Mouse (Mus musculus): Measurements from ENCODE around the gene Agtpbp1.

Gene Agtpbp1

GRCm38 (mm10) chr13:59533331-59533730 lies 51.7 kb downstream of the Agtpbp1 start:
- DNase-seq (ENCODE audit: low read depth, low spot score), result no peak

- DNase-seq (ENCODE audit: low read depth, low spot score), result peak; percentile 13
Measured at GRCm38 (mm10) chr13:59531203-59531602, 53.8 kb downstream of the Agtpbp1 start.

- no peak for DNase-seq (ENCODE audit: low read depth, low spot score)
Measured at GRCm38 (mm10) chr13:59530491-59530890, 54.5 kb downstream of the Agtpbp1 start.

DNA sequence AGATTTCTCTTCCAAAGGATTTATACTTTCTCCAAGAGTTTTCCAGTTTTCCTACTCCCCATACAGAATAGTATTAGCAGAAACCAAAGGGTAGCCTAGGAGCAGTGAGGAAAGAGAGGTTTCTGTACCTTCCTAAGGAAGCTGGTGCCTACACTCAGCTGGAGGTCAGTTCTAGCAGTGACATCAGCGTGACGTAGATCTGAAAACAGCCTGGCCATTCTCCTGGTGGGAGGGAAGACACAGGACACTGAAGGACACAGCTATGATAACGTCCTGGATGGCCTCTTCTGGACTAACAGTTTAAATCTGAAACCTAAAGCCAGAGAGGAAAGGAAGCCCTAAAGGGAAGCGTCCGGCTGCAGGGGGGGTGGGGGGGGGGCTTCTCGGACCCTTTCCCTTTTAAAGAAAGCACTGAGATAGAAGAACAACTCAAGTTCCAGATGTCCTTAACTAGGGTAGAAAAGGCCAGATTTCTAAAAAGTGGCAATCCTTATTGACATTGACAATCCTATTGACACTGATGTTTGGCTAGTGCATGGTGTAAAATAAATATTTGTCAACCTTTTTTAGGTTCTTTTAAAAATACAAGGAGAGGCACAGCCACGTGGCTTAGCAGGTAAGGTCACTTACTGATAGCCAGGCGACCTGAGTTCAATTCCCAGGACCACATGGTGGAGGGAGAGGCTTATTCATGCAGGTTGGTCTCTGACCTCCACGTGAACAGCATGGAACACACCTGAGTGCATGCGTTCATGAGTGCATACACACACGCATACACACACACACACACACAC lies 63.6 kb downstream of the Agtpbp1 start:
- DNase-seq (ENCODE audit: low read depth, low spot score), result no peak

DNA sequence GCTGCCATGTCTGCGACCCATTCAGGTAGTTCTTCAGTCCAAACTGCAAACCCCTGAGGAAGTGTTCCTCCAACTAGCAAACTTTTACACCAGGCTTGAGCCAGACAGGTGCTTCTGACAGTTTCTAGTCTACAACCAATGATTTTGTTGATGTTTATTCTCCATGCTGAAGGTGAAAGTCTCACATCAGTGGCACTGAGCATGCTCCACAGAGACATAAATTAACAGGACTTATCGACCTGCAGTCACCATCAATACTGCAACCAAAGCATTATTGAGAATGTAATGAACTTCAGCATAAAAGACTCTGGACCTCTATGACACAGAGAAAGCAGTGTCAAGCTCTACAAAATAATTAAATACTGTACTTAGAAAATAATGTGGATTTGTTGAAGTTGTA lies 64.2 kb downstream of the Agtpbp1 start:
- no peak for DNase-seq (ENCODE audit: low read depth, low spot score)

DNA sequence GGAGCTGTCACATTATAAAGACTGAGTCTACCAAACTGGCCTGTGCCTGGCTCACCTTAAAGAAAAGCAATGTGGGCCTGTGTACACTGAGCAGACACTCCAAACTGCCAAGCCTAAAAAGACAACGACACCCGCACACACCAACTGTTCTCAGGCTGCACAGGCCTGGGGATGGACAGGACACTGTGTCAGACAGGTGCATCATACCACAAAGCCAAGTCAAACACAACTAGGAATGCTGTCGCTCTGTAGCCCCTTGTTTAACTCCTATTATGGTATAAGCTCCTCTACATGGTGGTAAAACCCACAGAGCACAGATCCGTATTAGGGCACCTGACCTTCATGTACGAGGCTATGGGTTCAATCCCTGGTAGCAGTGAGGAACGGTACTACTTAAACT lies 65.5 kb downstream of the Agtpbp1 start:
- DNase-seq (ENCODE audit: low read depth, low spot score), result no peak

- DNase-seq (ENCODE audit: low read depth, low spot score), result no peak
Measured at GRCm38 (mm10) chr13:59518016-59518415, 67.0 kb downstream of the Agtpbp1 start.

GRCm38 (mm10) chr13:59515074-59515473 lies 70.0 kb downstream of the Agtpbp1 start:
- peak; percentile 37 for DNase-seq (ENCODE audit: low read depth, low spot score)

- no peak for DNase-seq (ENCODE audit: low read depth, low spot score)
Measured at GRCm38 (mm10) chr13:59509644-59510366, 75.2 kb downstream of the Agtpbp1 start.

- DNase-seq (ENCODE audit: low read depth, low spot score), result no peak
Measured at GRCm38 (mm10) chr13:59508584-59508983, 76.4 kb downstream of the Agtpbp1 start.

- no peak for DNase-seq (ENCODE audit: low read depth, low spot score)
Measured at GRCm38 (mm10) chr13:59506450-59506849, 78.6 kb downstream of the Agtpbp1 start.

DNA sequence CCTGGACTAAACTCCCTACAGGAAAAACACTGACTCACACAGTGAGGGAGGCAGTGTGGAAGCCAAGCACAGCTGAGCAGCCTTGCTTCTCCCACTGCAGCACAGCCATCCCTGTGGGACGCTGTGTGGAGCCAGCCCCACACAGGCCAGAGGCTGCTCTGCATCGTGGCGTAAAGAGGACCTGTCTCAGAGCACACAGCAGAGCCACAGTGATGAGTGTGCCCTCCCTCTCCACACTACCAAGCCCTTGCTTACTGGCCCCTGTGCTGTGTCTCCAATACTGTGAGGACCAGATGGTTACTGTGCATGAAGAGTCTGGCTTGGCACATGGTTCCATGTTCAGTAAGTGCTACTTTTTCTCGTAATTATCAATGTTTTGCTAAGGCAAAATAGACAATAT lies 79.2 kb downstream of the Agtpbp1 start:
- no peak for DNase-seq (ENCODE audit: low read depth, low spot score)

DNA sequence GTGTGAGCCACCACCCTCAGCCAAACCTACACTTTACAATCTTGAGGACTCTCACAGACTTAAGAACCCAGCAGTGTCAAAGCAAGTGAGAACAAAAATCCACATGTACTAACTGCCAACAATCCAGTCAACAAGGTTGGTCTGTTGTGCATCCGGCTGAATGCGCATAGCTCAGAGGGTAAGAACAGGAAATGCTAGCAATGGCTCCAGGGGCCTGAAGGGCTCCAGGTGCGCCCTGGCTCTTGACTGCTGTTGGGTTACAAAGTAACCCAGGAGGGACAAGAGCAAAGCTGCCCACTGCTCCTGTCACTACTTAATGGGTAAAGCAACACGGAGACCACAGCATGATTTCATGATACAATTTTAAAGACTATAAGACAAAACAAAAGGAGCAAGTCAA lies 81.4 kb downstream of the Agtpbp1 start:
- DNase-seq (ENCODE audit: low read depth, low spot score), result no peak

- DNase-seq (ENCODE audit: low read depth, low spot score), result no peak
Measured at GRCm38 (mm10) chr13:59499831-59500230, 85.2 kb downstream of the Agtpbp1 start.

- no peak for DNase-seq (ENCODE audit: low read depth, low spot score)
Measured at GRCm38 (mm10) chr13:59499374-59499773, 85.7 kb downstream of the Agtpbp1 start.

- no peak for DNase-seq (ENCODE audit: low read depth, low spot score)
Measured at GRCm38 (mm10) chr13:59498191-59498590, 86.8 kb downstream of the Agtpbp1 start.

DNA sequence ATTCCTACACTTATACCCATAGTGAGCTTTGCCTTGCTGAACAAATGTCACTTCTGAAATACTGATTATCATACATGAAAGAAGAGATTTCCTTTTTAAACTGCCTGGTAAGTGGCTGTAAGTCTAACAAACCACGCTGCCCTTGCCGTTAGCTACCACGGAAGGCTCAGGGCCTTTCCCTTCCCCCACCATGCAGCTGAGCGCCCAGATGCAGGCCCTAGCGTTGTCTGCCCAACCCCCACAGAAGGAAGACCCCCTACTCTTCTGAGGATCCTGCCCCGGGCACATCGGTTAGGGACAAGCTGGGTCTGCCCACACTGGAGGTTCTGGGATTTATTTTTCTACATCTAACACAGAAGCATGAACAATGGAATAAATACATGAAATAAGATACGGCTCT lies 89.2 kb downstream of the Agtpbp1 start:
- no peak for DNase-seq (ENCODE audit: low read depth, low spot score)

DNA sequence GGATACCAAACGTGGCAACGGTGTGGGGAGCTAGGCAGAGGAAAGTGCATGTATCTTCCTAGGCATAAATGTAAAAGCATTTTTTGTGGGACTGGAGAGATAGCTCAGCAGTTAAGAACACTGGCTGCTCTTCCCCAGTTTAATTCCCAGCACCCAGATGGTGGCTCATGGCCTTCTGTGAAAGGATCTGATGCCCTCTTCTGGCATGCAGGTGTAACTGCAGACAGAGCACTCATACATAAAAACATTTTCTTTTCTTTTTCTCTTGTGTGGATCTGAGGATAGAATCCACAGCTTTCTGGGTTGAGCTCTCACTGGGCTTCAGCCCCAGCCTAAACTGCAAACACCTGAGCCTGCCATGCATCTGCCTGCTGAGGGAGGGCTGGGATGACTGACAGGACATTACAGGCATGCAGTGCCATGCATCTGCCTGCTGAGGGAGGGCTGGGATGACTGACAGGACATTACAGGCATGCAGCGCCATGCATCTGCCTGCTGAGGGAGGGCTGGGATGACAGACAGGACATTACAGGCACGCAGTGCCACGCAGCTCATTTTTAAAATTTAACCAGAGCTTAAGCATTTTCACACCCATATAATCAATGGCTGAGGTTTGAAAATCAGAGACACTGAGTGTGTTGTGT lies 90.3 kb downstream of the Agtpbp1 start:
- DNase-seq (ENCODE audit: low read depth, low spot score), result peak; percentile 4

DNA sequence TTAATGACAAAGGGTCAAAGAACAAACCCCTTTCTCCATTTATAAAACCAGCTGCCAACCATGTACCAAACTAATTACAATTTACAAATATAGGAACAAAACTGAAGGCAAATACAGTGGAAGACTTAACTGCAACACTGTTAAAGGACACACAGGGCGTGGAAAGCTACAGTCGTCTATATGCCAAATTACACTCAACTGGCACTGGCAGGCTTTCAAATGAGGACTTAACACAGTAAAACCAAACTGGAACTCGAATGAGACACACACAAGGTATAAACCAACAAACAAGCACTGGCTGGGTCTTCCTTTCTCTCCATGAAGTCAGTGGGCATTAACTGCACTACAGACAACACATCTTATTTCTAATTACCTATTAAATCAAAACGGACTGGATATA lies 94.3 kb downstream of the Agtpbp1 start:
- DNase-seq (ENCODE audit: low read depth, low spot score), result no peak

DNA sequence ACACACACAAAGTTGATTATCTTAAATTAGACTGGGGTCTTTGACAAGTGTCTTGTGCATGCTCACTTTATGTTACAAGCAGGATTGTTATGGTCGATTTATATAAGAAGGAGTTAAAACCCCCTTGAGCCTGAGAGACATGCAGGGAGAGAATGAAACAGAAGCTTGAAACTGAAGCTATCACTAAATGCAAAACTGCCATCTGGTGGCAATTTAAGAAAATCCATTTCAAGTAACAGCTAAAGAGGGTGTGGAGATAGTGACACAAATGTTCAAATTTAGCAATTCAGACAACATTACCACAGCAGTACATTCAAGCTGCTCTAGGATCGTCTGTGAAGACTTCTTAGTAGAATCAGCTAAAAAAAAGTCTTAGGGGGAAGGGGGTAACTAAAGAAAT lies 95.9 kb downstream of the Agtpbp1 start:
- peak; percentile 50 for DNase-seq (ENCODE audit: low read depth, low spot score)

DNA sequence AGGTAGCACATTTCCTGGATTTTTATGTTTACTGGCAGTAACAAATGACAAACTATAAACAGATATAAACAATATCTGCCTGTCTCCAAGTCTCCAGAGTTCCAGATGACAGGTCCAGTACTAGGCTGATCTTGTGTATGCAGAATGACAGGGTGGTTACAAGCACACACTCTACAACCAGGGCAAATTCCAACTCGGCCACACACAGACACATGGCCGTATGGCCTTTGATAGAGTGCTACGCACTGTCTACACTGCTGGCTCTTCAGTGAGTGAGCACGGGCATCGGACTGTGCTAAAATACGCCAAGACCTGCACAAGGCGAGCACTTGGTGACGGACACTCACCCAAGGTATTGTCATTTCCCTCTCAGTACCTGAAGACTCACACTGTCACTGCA lies 97.7 kb downstream of the Agtpbp1 start:
- DNase-seq (ENCODE audit: low read depth, low spot score), result no peak

DNA sequence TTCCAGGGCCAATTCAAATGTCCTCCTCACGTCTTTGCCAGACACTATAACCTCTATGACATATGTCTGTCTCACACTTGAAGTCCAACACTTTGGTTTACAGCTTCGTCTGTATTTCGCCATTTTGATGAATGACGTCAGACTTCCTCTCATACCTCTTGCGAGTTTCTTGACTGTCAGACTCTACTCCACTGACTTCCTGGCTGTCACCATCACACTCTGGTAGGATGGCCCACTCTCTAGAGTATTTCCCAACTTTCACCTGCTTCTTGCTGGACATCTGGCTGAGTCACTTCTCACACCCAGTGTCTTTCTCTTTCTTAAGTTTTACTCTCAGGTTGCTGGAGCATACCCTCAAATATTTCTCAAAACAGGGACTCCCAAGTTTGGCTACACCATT lies 98.8 kb downstream of the Agtpbp1 start:
- DNase-seq (ENCODE audit: low read depth, low spot score), result no peak

GRCm38 (mm10) chr13:59485456-59485855 lies 99.6 kb downstream of the Agtpbp1 start:
- no peak for DNase-seq (ENCODE audit: low read depth, low spot score)

Measured in 3T3-L1 (cell line).